Mouse (Mus musculus): ENCODE results near the gene Nlrx1. TPM values are rescaled to one million over a fixed set of nuclear protein-coding genes. Genes with fewer than 3 reads are reported as not detected.

Nlrx1 gene
- total RNA-seq, 1 experiment from 2014 or later, result 34.8 TPM

DNA sequence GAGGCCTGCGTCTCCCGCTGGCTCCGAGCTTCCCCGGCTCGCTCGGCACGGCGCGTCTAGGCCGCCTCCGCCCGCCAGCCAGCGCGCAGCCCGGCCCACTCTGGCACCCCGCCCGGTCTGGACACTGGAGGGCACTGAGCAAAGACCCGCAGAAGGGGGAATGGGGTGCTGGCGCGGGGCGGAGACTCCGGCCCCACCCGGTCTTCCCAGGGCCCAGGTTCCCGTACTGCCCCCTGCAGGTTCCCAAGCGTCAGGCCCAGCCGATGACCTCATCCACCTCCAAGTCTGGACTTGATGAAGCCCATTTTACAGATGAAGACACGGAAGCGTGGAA is 405 bp downstream of the Nlrx1 start:
- peak; percentile 96 for DNase-seq

- DNase-seq, result peak; percentile 40
Measured at GRCm38 (mm10) chr9:44267319-44268026, 926 bp downstream of the Nlrx1 start.

GRCm38 (mm10) chr9:44266478-44267226 is 1.7 kb downstream of the Nlrx1 start:
- no peak for DNase-seq

DNA sequence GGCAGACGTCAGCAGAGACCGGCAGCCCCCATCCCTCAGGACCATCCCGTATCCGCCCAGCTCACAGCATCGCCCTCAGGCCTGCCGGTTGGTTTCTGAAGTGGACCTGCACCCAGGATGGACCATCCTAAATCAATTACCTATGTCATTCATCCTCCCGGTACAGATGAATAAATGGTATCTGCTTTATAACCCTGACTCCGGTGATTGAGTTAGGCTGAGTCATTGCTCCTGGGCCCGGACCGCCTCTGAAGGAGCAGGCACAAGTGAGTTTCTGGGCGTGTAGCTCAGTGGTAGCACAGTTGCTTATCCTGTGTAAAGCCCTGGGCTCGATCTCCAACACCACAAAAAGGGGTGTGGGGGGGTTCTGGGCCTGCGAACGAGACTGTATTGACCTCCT is 7.0 kb downstream of the Nlrx1 start:
- DNase-seq, result no peak

DNA sequence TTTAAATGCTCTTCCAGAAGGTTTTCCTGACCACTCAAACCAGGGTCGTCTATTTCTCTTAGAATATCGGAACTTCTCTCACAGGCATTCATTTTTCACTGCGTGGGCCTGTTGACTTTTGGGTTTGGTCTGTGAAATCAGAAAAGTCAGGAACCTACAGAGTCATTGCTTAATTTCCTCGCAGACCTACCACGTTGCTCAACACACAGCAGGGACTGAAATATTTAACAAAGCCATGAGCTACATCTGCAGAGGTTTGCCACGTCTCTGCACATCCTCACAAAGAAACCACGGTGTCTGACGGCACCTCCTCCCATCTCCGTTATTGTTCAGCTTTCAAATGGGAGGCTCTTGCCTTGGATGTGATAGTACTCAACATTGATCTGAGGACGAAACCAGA is 9.4 kb downstream of the Nlrx1 start:
- DNase-seq, result no peak

GRCm38 (mm10) chr9:44256213-44256612 is 12.2 kb downstream of the Nlrx1 start:
- no peak for DNase-seq

GRCm38 (mm10) chr9:44255136-44255521 is 13.3 kb downstream of the Nlrx1 start:
- no peak for DNase-seq

GRCm38 (mm10) chr9:44254508-44255135 is 13.8 kb downstream of the Nlrx1 start:
- no peak for DNase-seq

- DNase-seq, result no peak
Measured at GRCm38 (mm10) chr9:44253441-44253840, 15.0 kb downstream of the Nlrx1 start.

GRCm38 (mm10) chr9:44251314-44251713 is 17.1 kb downstream of the Nlrx1 start, which contains the start of gene Pdzd3:
Gene Pdzd3, minus strand, starts transcription at chr9:44251471.
- no peak for DNase-seq

DNA sequence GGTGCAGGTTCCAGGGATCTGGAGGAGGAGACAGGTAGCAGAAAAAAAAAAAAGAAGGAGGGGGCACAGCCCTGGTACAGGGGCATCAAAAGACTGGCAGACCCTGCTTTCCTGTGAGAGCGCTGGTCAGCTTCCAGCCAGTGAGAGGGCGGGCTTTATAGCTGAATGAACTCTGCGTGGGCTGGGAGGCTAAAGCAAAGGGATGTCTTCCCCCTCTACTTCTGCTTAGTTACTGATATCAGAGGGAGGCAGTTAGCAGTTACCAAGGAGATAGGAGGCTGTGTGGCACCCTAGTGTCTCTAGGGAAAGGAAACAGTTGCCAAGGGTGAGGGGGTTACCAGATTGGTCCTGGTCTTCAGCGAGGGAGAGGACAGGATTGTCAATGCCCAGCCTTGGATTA is 18.0 kb downstream of the Nlrx1 start:
- no peak for DNase-seq

DNA sequence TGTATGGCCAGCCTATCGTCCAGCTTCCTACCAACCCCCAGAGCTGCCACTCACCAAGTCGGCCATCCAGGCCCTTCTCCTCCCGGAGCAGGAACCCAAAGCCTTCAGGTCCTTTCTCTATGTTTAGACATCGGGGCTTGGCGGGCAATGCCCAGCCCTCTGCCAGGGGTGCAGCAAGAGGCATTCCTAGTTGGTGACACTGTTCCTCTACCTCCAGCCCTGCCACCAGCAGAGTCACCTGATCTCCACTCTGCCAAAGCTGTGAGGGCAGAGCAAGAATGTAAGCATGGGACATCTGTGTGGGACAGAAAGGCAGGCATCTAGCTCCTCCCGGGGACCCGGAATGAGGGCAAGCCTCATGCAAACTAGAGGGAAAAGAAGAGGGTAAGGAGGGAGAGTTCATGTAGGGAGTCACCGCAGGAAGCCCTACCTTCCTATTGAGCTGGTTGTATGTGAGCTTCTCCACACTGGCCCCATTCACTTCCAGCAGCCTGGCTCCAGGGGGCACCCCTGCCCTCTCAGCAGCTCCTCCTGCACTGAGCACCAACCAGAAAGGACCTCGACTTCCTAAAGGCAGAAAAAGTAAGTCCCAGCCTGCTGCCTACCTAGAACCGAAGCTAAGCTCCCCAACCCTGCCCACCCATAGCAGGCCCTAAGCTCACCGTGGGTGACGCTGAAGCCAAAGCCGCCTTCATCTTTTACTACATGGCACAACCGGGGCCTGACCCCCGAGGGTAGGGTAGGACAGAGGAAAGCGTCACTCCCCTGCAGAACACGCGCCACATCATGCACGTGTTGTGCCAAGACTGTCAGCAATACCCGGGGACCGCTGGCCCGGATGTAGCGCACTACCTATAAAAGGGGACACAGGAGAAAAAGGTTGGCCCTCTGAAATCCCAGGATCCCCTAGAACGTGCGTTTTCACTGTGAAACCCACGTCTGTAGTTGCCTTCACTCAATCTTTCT is 18.9 kb downstream of the Nlrx1 start:
- peak; percentile 78 for DNase-seq

- DNase-seq, result no peak
Measured at GRCm38 (mm10) chr9:44247907-44248306, 20.5 kb downstream of the Nlrx1 start.

- DNase-seq, result no peak
Measured at GRCm38 (mm10) chr9:44243621-44244020, 24.8 kb downstream of the Nlrx1 start.

DNA sequence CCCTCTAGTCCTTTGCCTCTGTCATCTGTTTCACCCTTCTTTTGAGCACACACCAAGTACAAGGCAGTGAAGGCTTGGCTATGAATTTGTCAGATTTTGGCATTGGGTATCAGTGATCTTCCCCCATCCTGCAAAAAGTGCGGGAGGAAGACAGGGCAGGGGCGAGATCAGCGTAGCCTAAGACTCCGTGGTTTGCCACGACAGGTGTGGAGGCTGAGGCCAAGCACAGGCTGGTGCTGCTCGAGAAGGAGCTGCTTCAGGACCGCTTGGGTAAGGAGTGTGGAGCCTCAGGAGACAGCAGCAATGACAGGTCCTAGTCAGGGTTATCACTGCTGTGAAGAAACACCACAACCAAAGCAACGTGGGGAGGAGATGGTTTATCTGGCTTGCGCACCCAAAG is 27.0 kb downstream of the Nlrx1 start:
- DNase-seq, result no peak

DNA sequence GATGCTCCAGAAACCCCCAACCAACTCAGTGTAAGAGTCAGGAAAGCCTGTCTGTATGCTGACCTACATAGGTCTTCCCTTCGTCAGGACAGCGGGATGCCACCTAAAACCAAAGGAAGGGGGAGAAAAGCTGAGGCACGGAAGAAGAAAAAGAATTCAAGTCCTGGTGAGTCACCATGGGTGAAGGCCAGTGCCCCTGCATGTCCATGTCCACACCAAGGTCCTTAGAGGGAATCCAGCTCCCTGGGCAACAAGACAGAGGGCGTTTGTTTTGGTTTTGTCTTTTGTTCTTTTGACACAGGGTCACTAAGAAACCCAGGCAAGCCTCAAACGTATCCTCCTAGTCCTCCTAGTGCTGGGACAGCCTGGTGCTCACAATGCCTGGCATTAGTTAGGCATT is 27.5 kb downstream of the Nlrx1 start:
- DNase-seq, result peak; percentile 48

DNA sequence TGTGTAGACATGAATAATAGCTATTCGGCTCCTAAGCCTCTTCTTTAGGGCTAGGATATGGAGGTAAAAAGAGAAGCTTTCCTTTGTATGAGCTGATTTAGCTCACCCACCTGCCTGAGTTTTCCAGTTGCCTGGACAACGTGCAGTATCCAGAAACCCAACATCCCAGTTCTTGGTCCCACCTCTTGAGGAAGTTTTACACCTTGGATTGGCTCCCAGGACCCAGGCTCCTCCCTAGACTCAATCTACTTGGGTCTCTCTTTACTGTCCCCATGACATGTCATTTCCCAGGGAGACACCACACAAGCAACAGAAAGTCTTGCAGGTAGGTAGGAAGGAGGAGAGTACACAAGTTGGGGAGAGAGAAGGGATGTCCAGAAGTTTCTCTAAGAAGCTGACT is 28.0 kb downstream of the Nlrx1 start, which contains the start of gene Ccdc153:
TSS of gene Ccdc153 (plus strand) at position 278 of the 400 bp plus-strand sequence.
- no peak for DNase-seq

GRCm38 (mm10) chr9:44239447-44239846 is 29.0 kb downstream of the Nlrx1 start:
- DNase-seq, result peak; percentile 32

GRCm38 (mm10) chr9:44238501-44239190 is 29.8 kb downstream of the Nlrx1 start:
- DNase-seq, result no peak

DNA sequence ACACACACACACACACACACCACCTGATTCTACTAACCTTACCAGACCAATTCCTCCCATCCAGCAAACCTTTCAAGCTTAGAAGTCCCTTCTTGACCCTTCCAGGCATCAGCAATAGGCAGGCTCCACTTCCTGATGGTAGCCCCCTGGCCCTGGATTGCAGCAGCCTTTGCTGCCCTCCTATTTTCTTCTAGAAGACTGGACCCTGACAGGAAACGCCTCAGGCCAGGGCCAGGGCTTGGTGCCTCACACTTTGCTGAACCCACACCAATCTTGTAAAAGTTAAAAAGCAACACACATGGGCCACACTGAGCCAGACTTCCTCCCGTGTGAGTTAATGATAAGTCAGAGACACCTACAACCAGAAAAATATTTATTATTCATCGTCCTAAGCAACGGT is 31.3 kb downstream of the Nlrx1 start:
- DNase-seq, result no peak

DNA sequence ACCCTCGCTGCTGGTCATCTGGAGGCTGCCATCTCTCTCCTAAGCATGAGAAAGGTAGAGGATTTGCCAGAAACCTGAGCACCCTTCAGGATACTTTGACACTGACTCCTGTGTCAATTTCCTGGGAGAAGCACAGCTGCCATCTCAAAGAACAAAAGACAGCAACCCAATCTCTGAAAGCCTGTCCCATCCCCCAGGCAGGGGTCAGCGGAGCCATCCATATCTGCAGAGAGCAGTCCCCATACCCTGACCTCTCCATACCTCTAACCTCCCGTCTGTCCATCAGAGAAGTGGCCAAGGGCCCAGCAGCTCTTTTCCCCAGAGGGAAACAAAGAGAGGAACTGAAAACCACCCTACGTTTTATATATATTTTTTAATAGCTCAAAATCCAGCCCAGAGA is 31.8 kb downstream of the Nlrx1 start:
- DNase-seq, result no peak

Measured in adrenal gland, postnatal 25 days (tissue).